Mouse (Mus musculus) hindbrain, embryonic 12.5 days (tissue): ENCODE results near the gene Cyb5r1. TPM values are rescaled to one million over a fixed set of nuclear protein-coding genes. Genes with fewer than 3 reads are reported as not detected.

Experiments used
- ATAC-seq: fragments of 200-750 bp; cut with Nextera tagmentation; 2 replicates; pipeline ENCODE4 v1.8.0; 2017; ENCODE audit warnings: moderate TSS enrichment; ENCODE audit not compliant: low FRiP score
- H3K27ac ChIP-seq: fragments of 300-500 bp; sonication (generic); 2 replicates; pipeline ENCODE4 v1.5.1; 2016; ENCODE audit warnings: mild to moderate bottlenecking
- H3K27me3 ChIP-seq: fragments of 300-500 bp; sonication (generic); 2 replicates; pipeline ENCODE4 v1.6.1; 2016; ENCODE audit warnings: mild to moderate bottlenecking
- H3K36me3 ChIP-seq: fragments of 300-500 bp; sonication (generic); 2 replicates; pipeline ENCODE4 v1.6.1; 2016; ENCODE audit warnings: mild to moderate bottlenecking
- H3K4me1 ChIP-seq: fragments of 300-500 bp; sonication (generic); 2 replicates; pipeline ENCODE4 v1.6.1; 2016
- H3K4me2 ChIP-seq: fragments of 300-500 bp; sonication (generic); replicated peaks from 2 replicates; pipeline ENCODE4 v1.6.1; 2016; ENCODE audit warnings: mild to moderate bottlenecking
- H3K4me3 ChIP-seq: fragments of 300-500 bp; sonication (generic); 2 replicates; pipeline ENCODE4 v1.5.1; 2016; ENCODE audit warnings: mild to moderate bottlenecking
- H3K9ac ChIP-seq: fragments of 300-500 bp; sonication (generic); 2 replicates; pipeline ENCODE4 v1.6.1; 2016; ENCODE audit warnings: mild to moderate bottlenecking, moderate library complexity
- H3K9me3 ChIP-seq: fragments of 300-500 bp; sonication (generic); replicated peaks from 2 replicates; pipeline ENCODE4 v1.6.1; 2016; ENCODE audit warnings: mild to moderate bottlenecking
- whole genome bisulfite sequencing: fragments of 180-500 bp; shearing (Covaris S2); methylation state at CpG from one replicate; pipeline ENCODE4 v1.1.7; 2016; 5-methylcytosine and 5-hydroxymethylcytosine counted together
- polyA plus RNA-seq: library from polyadenylated mRNA; unstranded; fragments of >200 nt; fragmentation: Nextera tagmentation; extraction: Ambion mirVana; gene quantifications from 2 replicates; pipeline ENCODE4 v1.2.1, GENCODE M21; 2016

Cyb5r1 gene
- polyA plus RNA-seq, result 24.1 and 25.9 TPM in 2 replicates

- peaks cover 10% of the 10 kb centered on the region for H3K4me1 ChIP-seq
- 3% methylated on average over 35 of the region's 43 CpGs for WGBS
- no peaks in the 10 kb centered on the region for H3K27me3 ChIP-seq
- ATAC-seq, result peak; percentile 97
- peak within 1 kb of the TSS; percentile 79 for H3K4me2 ChIP-seq
- H3K27ac ChIP-seq, result peak within 1 kb of the TSS; percentile 66
- H3K36me3 ChIP-seq, result peaks cover 27% of the 10 kb centered on the region
- H3K4me3 ChIP-seq, result peak within 1 kb of the TSS; percentile 80
- H3K9ac ChIP-seq, result peak within 1 kb of the TSS; percentile 78
- H3K9me3 ChIP-seq, result no peaks in the 10 kb centered on the region
Measured at GRCm38 (mm10) chr1:134405509-134406413, at the start of gene Cyb5r1. Gene Cyb5r1, plus strand, starts transcription at chr1:134405559.

- H3K4me1 ChIP-seq, result peaks cover 10% of the 10 kb centered on the region
- ATAC-seq, result no peak
- peaks cover 57% of the 10 kb centered on the region for H3K36me3 ChIP-seq
- no peak overlapping the region for H3K4me2 ChIP-seq
- WGBS, result 80% methylated on average over 4 of the region's 4 CpGs
- H3K4me3 ChIP-seq, result no peak overlapping the region
- H3K9me3 ChIP-seq, result no peaks in the 10 kb centered on the region
- no peaks in the 10 kb centered on the region for H3K27me3 ChIP-seq
- no peak overlapping the region for H3K27ac ChIP-seq
- H3K9ac ChIP-seq, result no peak overlapping the region
Measured at GRCm38 (mm10) chr1:134357461-134357860, 47.9 kb upstream of the Cyb5r1 start.

- Histone ChIP-seq H3K27me3 (0 out of 2 replicates have a peak, but pooled peaks cover 3% of the 10 kb centered on the region), H3K4me1 (peaks cover 11% of the 10 kb centered on the region), H3K4me2 (peak overlapping the region; percentile 75), H3K9ac (peak overlapping the region; percentile 93; the same call in 1 of the 2 replicates), H3K9me3 (no peaks in the 10 kb centered on the region), H3K36me3 (peaks cover 25% of the 10 kb centered on the region), H3K27ac (no peak overlapping the region), H3K4me3 (peak overlapping the region; percentile 84)
- ATAC-seq, result no peak
- WGBS, result 83% methylated on average over 7 of the region's 7 CpGs
Measured at GRCm38 (mm10) chr1:134360656-134361055, 44.7 kb upstream of the Cyb5r1 start.

GRCm38 (mm10) chr1:134361195-134361856 is 44.0 kb upstream of the Cyb5r1 start:
- Histone ChIP-seq H3K36me3 (peaks cover 19% of the 10 kb centered on the region), H3K4me2 (peak overlapping the region; percentile 75), H3K9me3 (no peaks in the 10 kb centered on the region), H3K9ac (peak overlapping the region; percentile 93), H3K27ac (peak overlapping the region; percentile 85), H3K4me1 (peaks cover 11% of the 10 kb centered on the region), H3K27me3 (0 out of 2 replicates have a peak, but pooled peaks cover 3% of the 10 kb centered on the region), H3K4me3 (peak overlapping the region; percentile 84)
- WGBS, result 3% methylated on average over 39 of the region's 44 CpGs
- ATAC-seq, result peak; percentile 85

- WGBS, result under 1% methylated on average over 38 of the region's 38 CpGs
- H3K4me1 ChIP-seq, result peaks cover 11% of the 10 kb centered on the region
- peak; percentile 98 for ATAC-seq
- H3K27ac ChIP-seq, result peak within 1 kb of the TSS; percentile 85
- H3K4me3 ChIP-seq, result peak within 1 kb of the TSS; percentile 84
- H3K4me2 ChIP-seq, result peak within 1 kb of the TSS; percentile 75
- peak within 1 kb of the TSS; percentile 93 for H3K9ac ChIP-seq
- H3K9me3 ChIP-seq, result no peaks in the 10 kb centered on the region
- peaks cover 18% of the 10 kb centered on the region for H3K36me3 ChIP-seq
- H3K27me3 ChIP-seq, result 0 out of 2 replicates have a peak, but pooled peaks cover 3% of the 10 kb centered on the region
Measured at GRCm38 (mm10) chr1:134361857-134362212, 43.5 kb upstream of the Cyb5r1 start, which contains the start of gene Tmem183a. Gene Tmem183a, minus strand, starts transcription at chr1:134361979.

- no peak overlapping the region for H3K9ac ChIP-seq
- peaks cover 9% of the 10 kb centered on the region for H3K36me3 ChIP-seq
- 0 out of 2 replicates have a peak, but pooled peaks cover 3% of the 10 kb centered on the region for H3K27me3 ChIP-seq
- ATAC-seq, result no peak
- no peak overlapping the region for H3K27ac ChIP-seq
- H3K4me2 ChIP-seq, result no peak overlapping the region
- H3K9me3 ChIP-seq, result no peaks in the 10 kb centered on the region
- 84% methylated on average over 4 of the region's 4 CpGs for WGBS
- no peak overlapping the region for H3K4me3 ChIP-seq
- H3K4me1 ChIP-seq, result peaks cover 11% of the 10 kb centered on the region
Measured at GRCm38 (mm10) chr1:134363194-134363593, 42.2 kb upstream of the Cyb5r1 start.

- Histone ChIP-seq H3K36me3 (no peaks in the 10 kb centered on the region; the same call in 1 of the 2 replicates), H3K27me3 (0 out of 2 replicates have a peak, but pooled peaks cover 3% of the 10 kb centered on the region), H3K4me3 (no peak overlapping the region), H3K4me2 (no peak overlapping the region), H3K9ac (no peak overlapping the region), H3K4me1 (peaks cover 11% of the 10 kb centered on the region), H3K27ac (no peak overlapping the region), H3K9me3 (no peaks in the 10 kb centered on the region)
- ATAC-seq, result no peak
- 67% methylated on average over 5 of the region's 5 CpGs for WGBS
Measured at GRCm38 (mm10) chr1:134365491-134365890, 39.9 kb upstream of the Cyb5r1 start.

- Histone ChIP-seq H3K36me3 (no peaks in the 10 kb centered on the region), H3K9me3 (no peaks in the 10 kb centered on the region), H3K4me1 (no peaks in the 10 kb centered on the region), H3K4me2 (no peak overlapping the region), H3K4me3 (no peak overlapping the region), H3K27ac (no peak overlapping the region), H3K9ac (no peak overlapping the region), H3K27me3 (0 out of 2 replicates have a peak, but pooled peaks cover 3% of the 10 kb centered on the region)
- ATAC-seq, result no peak
- 53% methylated on average over 9 of the region's 9 CpGs for WGBS
Measured at GRCm38 (mm10) chr1:134368777-134369337, 36.5 kb upstream of the Cyb5r1 start.

- H3K9ac ChIP-seq, result no peak overlapping the region
- H3K4me3 ChIP-seq, result no peak overlapping the region
- H3K4me2 ChIP-seq, result no peak overlapping the region
- no peak for ATAC-seq
- H3K27ac ChIP-seq, result no peak overlapping the region
- no peaks in the 10 kb centered on the region for H3K9me3 ChIP-seq
- H3K27me3 ChIP-seq, result no peaks in the 10 kb centered on the region
- H3K36me3 ChIP-seq, result no peaks in the 10 kb centered on the region
- no peaks in the 10 kb centered on the region for H3K4me1 ChIP-seq
- WGBS, result 82% methylated on average over 2 of the region's 2 CpGs
Measured at GRCm38 (mm10) chr1:134374124-134374523, 31.2 kb upstream of the Cyb5r1 start.

- 0 out of 2 replicates have a peak, but pooled peaks cover 6% of the 10 kb centered on the region for H3K9me3 ChIP-seq
- no peak overlapping the region for H3K9ac ChIP-seq
- no peak overlapping the region for H3K4me2 ChIP-seq
- 77% methylated on average over 2 of the region's 2 CpGs for WGBS
- no peaks in the 10 kb centered on the region for H3K36me3 ChIP-seq
- ATAC-seq, result no peak
- peaks cover 6% of the 10 kb centered on the region; the same call in 1 of the 2 replicates for H3K27me3 ChIP-seq
- H3K27ac ChIP-seq, result no peak overlapping the region
- H3K4me1 ChIP-seq, result no peaks in the 10 kb centered on the region
- H3K4me3 ChIP-seq, result no peak overlapping the region
Measured at GRCm38 (mm10) chr1:134381051-134381450, 24.3 kb upstream of the Cyb5r1 start.

GRCm38 (mm10) chr1:134381795-134382625 is 23.3 kb upstream of the Cyb5r1 start:
- peak overlapping the region; percentile 43 for H3K4me2 ChIP-seq
- peak overlapping the region; percentile 16; the same call in 1 of the 2 replicates for H3K4me3 ChIP-seq
- H3K36me3 ChIP-seq, result no peaks in the 10 kb centered on the region
- no peaks in the 10 kb centered on the region for H3K4me1 ChIP-seq
- H3K27ac ChIP-seq, result no peak overlapping the region
- H3K9me3 ChIP-seq, result 0 out of 2 replicates have a peak, but pooled peaks cover 6% of the 10 kb centered on the region
- peaks cover 6% of the 10 kb centered on the region; the same call in 1 of the 2 replicates for H3K27me3 ChIP-seq
- no peak for ATAC-seq
- 14% methylated on average over 19 of the region's 19 CpGs for WGBS
- peak overlapping the region; percentile 23; the same call in 1 of the 2 replicates for H3K9ac ChIP-seq
